Mouse (Mus musculus) right cerebral cortex, postnatal 14 days (tissue): ENCODE measurements around the gene Cyct.

Source experiments
- DNase-seq: peaks from one replicate; pipeline ENCODE4 v3.0.0; 2022

Cyct gene

GRCm38 (mm10) chr2:76360226-76360625 is at the start of gene Cyct:
Gene Cyct, minus strand, starts transcription at chr2:76360450.
- DNase-seq: no peak

- DNase-seq: no peak
Measured at GRCm38 (mm10) chr2:76409986-76410385, 49.7 kb upstream of the Cyct start.

GRCm38 (mm10) chr2:76409526-76409925 is 49.3 kb upstream of the Cyct start:
- DNase-seq: no peak

- peak; percentile 65 for DNase-seq
Measured at GRCm38 (mm10) chr2:76406937-76407441, 46.7 kb upstream of the Cyct start.

- peak; percentile 74 for DNase-seq
Measured at GRCm38 (mm10) chr2:76406151-76406936, 46.1 kb upstream of the Cyct start, which contains the start of gene Osbpl6. Gene Osbpl6, plus strand, starts transcription at chr2:76406508.

GRCm38 (mm10) chr2:76405596-76406150 is 45.4 kb upstream of the Cyct start:
- peak; percentile 34 for DNase-seq

GRCm38 (mm10) chr2:76400178-76400577 is 39.9 kb upstream of the Cyct start:
- DNase-seq: no peak

GRCm38 (mm10) chr2:76386531-76386930 is 26.3 kb upstream of the Cyct start:
- DNase-seq: no peak

GRCm38 (mm10) chr2:76378646-76379045 is 18.4 kb upstream of the Cyct start:
- DNase-seq: no peak

GRCm38 (mm10) chr2:76374544-76375206 is 14.4 kb upstream of the Cyct start:
- DNase-seq: no peak

- no peak for DNase-seq
Measured at GRCm38 (mm10) chr2:76372244-76372643, 12.0 kb upstream of the Cyct start.

- DNase-seq: no peak
Measured at GRCm38 (mm10) chr2:76370656-76370922, 10.3 kb upstream of the Cyct start.

GRCm38 (mm10) chr2:76369821-76370655 is 9.8 kb upstream of the Cyct start, which contains the start of gene Rbm45:
Gene Rbm45, plus strand, starts transcription at chr2:76369984.
- peak; percentile 94 for DNase-seq

- no peak for DNase-seq
Measured at GRCm38 (mm10) chr2:76368861-76369660, 8.8 kb upstream of the Cyct start.

GRCm38 (mm10) chr2:76367188-76367922 is 7.1 kb upstream of the Cyct start:
- peak; percentile 86 for DNase-seq

GRCm38 (mm10) chr2:76365811-76366210 is 5.6 kb upstream of the Cyct start:
- DNase-seq: no peak

GRCm38 (mm10) chr2:76362111-76362510 is 1.9 kb upstream of the Cyct start:
- DNase-seq: peak; percentile 40

GRCm38 (mm10) chr2:76347839-76348238 is 12.4 kb downstream of the Cyct start:
- no peak for DNase-seq

GRCm38 (mm10) chr2:76342146-76342545 is 18.1 kb downstream of the Cyct start:
- no peak for DNase-seq

GRCm38 (mm10) chr2:76338215-76339156 is 21.8 kb downstream of the Cyct start, which contains the start of gene Pde11a:
Gene Pde11a, minus strand, starts transcription at chr2:76338774.
- DNase-seq: peak; percentile 11
